Mouse (Mus musculus): ENCODE data around the gene Fastk.

Fastk gene

GRCm38 (mm10) chr5:24444746-24445427, at the start of gene Fastk:
Gene Fastk (minus strand): TSS chr5:24445287.
- DNase-seq (ENCODE audit: low read depth in 1 of 2, low spot score in 2 of 2), result peak; percentile 57 to 74

- DNase-seq (ENCODE audit: low read depth in 1 of 2, low spot score in 2 of 2), result no peak
Observed at GRCm38 (mm10) chr5:24492546-24493285, 47.6 kb upstream of the Fastk start.

- no peak for DNase-seq (ENCODE audit: low read depth in 1 of 2, low spot score in 2 of 2)
Observed at GRCm38 (mm10) chr5:24490413-24490920, 45.4 kb upstream of the Fastk start.

GRCm38 (mm10) chr5:24486738-24487137, 41.7 kb upstream of the Fastk start:
- DNase-seq (ENCODE audit: low read depth in 1 of 2, low spot score in 2 of 2), result no peak

GRCm38 (mm10) chr5:24486097-24486496, 41.0 kb upstream of the Fastk start:
- peak; percentile 19 to 56 for DNase-seq (ENCODE audit: low read depth in 1 of 2, low spot score in 2 of 2)

- DNase-seq (ENCODE audit: low read depth in 1 of 2, low spot score in 2 of 2), result no peak
Observed at GRCm38 (mm10) chr5:24484963-24485362, 39.9 kb upstream of the Fastk start.

- no peak for DNase-seq (ENCODE audit: low read depth in 1 of 2, low spot score in 2 of 2)
Observed at GRCm38 (mm10) chr5:24483326-24483725, 38.2 kb upstream of the Fastk start.

- DNase-seq (ENCODE audit: low read depth in 1 of 2, low spot score in 2 of 2), result no peak
Observed at GRCm38 (mm10) chr5:24482247-24483079, 37.4 kb upstream of the Fastk start.

- DNase-seq (ENCODE audit: low read depth in 1 of 2, low spot score in 2 of 2), result no peak
Observed at GRCm38 (mm10) chr5:24481647-24482046, 36.6 kb upstream of the Fastk start.

- no peak for DNase-seq (ENCODE audit: low read depth in 1 of 2, low spot score in 2 of 2)
Observed at GRCm38 (mm10) chr5:24477909-24478308, 32.8 kb upstream of the Fastk start.

GRCm38 (mm10) chr5:24475476-24476241, 30.6 kb upstream of the Fastk start:
- no peak for DNase-seq (ENCODE audit: low read depth in 1 of 2, low spot score in 2 of 2)

GRCm38 (mm10) chr5:24474723-24475261, 29.7 kb upstream of the Fastk start:
- no peak for DNase-seq (ENCODE audit: low read depth in 1 of 2, low spot score in 2 of 2)

GRCm38 (mm10) chr5:24474025-24474722, 29.1 kb upstream of the Fastk start:
- DNase-seq (ENCODE audit: low read depth in 1 of 2, low spot score in 2 of 2), result no peak

- DNase-seq (ENCODE audit: low read depth in 1 of 2, low spot score in 2 of 2), result no peak
Observed at GRCm38 (mm10) chr5:24472884-24473619, 28.0 kb upstream of the Fastk start.

GRCm38 (mm10) chr5:24470600-24470999, 25.5 kb upstream of the Fastk start:
- DNase-seq (ENCODE audit: low read depth in 1 of 2, low spot score in 2 of 2), result peak; percentile 21 to 32

- DNase-seq (ENCODE audit: low read depth in 1 of 2, low spot score in 2 of 2), result no peak
Observed at GRCm38 (mm10) chr5:24466762-24467161, 21.7 kb upstream of the Fastk start.

GRCm38 (mm10) chr5:24455613-24456012, 10.5 kb upstream of the Fastk start:
- no peak for DNase-seq (ENCODE audit: low read depth in 1 of 2, low spot score in 2 of 2)

GRCm38 (mm10) chr5:24455076-24455475, 10.0 kb upstream of the Fastk start:
- DNase-seq (ENCODE audit: low read depth in 1 of 2, low spot score in 2 of 2), result no peak

GRCm38 (mm10) chr5:24453985-24454303, 8.9 kb upstream of the Fastk start:
- no peak for DNase-seq (ENCODE audit: low read depth in 1 of 2, low spot score in 2 of 2)
